Mouse (Mus musculus) G1E-ER4 (cell line): ENCODE data around the gene Olfr1445. TPM values are rescaled to one million over a fixed set of nuclear protein-coding genes. Genes with fewer than 3 reads are reported as not detected.

Source experiments
- GATA1 ChIP-seq: IDR thresholded peaks from one replicate; pipeline ENCODE4 v1.8.0; 2012; ENCODE audit warnings: low read length, inconsistent platforms
- polyA plus RNA-seq: library from polyadenylated mRNA; stranded (reverse); fragments of >175 nt; gene quantifications from 2 replicates; pipeline ENCODE4 v1.2.3, GENCODE M21; 2012

Gene Olfr1445
- polyA plus RNA-seq: not detected in 2 replicates

GRCm38 (mm10) chr19:12883555-12883954 lies at the start of gene Olfr1445:
Gene Olfr1445, plus strand, starts transcription at chr19:12883855.
- TF ChIP-seq GATA1: no peak

DNA sequence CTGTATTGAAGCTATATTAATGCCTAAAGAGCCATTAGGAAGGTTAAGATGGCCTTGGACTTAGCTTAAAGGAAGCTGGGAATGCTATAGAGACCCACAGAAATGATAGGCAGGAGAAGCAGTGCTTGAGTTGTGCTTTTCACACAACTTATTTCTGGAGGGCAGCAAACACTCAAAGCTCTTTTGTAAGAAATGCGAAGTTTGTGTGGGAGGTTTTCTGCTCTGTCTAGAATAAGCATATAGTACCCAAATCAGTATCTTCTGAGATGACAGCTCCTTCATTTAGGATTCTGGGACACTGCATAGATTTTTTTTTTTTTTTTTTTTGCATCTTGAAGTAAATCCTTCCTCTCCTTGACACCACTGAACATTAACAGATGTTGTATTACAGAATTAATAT lies 45.1 kb upstream of the Olfr1445 start:
- TF ChIP-seq GATA1: no peak

DNA sequence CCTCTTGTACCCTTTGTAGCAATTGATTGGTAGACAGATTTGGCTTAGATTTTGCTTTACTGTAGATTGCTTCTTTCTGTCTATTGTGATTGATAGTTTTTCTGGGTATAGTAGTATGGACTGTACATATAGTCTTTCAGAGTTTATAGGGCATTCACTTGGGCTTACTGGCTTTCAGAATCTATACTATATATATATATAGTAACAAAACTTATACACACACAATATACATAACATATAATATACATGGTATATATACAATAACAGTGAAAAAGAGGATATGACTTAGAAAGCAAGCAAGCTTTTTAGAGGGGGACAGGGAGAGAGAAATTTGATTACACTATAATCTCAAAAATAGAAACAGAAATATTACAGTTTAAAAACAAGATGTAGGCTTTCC lies 37.3 kb upstream of the Olfr1445 start, which contains the start of gene Gm5244:
Gene Gm5244, plus strand, starts transcription at position 301 of the 400 bp plus-strand sequence.
- no peak for TF ChIP-seq GATA1

GRCm38 (mm10) chr19:12856983-12857382 lies 26.7 kb upstream of the Olfr1445 start, which contains the start of gene Olfr1444:
Gene Olfr1444, plus strand, starts transcription at chr19:12857283.
- TF ChIP-seq GATA1: no peak

- no peak for TF ChIP-seq GATA1
Measured at GRCm38 (mm10) chr19:12893424-12893823, 9.8 kb downstream of the Olfr1445 start, which contains the start of gene Olfr1446. Gene Olfr1446, minus strand, starts transcription at chr19:12893524.

DNA sequence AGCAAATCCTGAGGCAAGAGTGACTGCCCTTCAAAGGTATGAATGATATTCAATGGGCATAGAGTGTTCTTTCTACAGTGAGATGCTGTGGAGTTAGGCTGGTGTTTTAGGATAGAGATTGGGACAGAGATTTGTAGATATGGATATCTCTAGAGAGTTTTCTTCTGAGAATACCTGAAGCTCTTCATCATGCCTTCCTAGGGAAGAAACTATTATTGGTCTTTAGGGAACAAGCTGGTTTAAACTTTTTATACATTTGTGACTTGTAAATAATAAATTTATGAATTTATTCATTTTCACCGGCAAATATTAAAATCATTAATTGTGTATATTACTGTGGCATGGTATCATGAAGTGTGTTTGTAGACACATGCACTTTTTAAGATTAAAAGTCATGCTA lies 20.0 kb downstream of the Olfr1445 start, which contains the start of gene Olfr1447:
Gene Olfr1447, minus strand, starts transcription at position 101 of the 400 bp plus-strand sequence.
- TF ChIP-seq GATA1: no peak

GRCm38 (mm10) chr19:12924319-12924718 lies 40.7 kb downstream of the Olfr1445 start, which contains the start of gene Olfr1448:
Gene Olfr1448, minus strand, starts transcription at chr19:12924419.
- no peak for TF ChIP-seq GATA1

GRCm38 (mm10) chr19:12930540-12930939 lies 46.9 kb downstream of the Olfr1445 start, which contains the start of gene Olfr1449:
Gene Olfr1449, plus strand, starts transcription at chr19:12930840.
- no peak for TF ChIP-seq GATA1

Other genes with a start within 250 kb of the Olfr1445 start
- gene Olfr1442, start 213.4 kb upstream of the Olfr1445 start, polyA plus RNA-seq: not detected in 2 replicates
- not detected in 2 replicates for gene Olfr1443, start 205.7 kb upstream of the Olfr1445 start, polyA plus RNA-seq
- gene Keg1, start 188.1 kb upstream of the Olfr1445 start, polyA plus RNA-seq: not detected in 2 replicates
- 0.08 TPM in 1 of 2 replicates, not detected in the other for gene Cntf, start 118.2 kb upstream of the Olfr1445 start, polyA plus RNA-seq
- gene Zfp91, start 87.7 kb upstream of the Olfr1445 start, polyA plus RNA-seq: 30.8 and 35.6 TPM in 2 replicates
- gene Lpxn, start 87.7 kb upstream of the Olfr1445 start, polyA plus RNA-seq: 0.04 TPM in 1 of 2 replicates, not detected in the other
- gene Gm5244, start 37.2 kb upstream of the Olfr1445 start, polyA plus RNA-seq: not detected in 2 replicates
- gene Olfr1444, start 26.6 kb upstream of the Olfr1445 start, polyA plus RNA-seq: not detected in 2 replicates
- gene Olfr1446, start 9.7 kb downstream of the Olfr1445 start, polyA plus RNA-seq: not detected in 2 replicates
- not detected in 2 replicates for gene Olfr1447, start 19.9 kb downstream of the Olfr1445 start, polyA plus RNA-seq
- not detected in 2 replicates for gene Olfr1448, start 40.6 kb downstream of the Olfr1445 start, polyA plus RNA-seq
- gene Olfr1449, start 47.0 kb downstream of the Olfr1445 start, polyA plus RNA-seq: not detected in 2 replicates
- not detected in 2 replicates for gene Olfr1450, start 66.4 kb downstream of the Olfr1445 start, polyA plus RNA-seq
- gene Olfr1451, start 111.2 kb downstream of the Olfr1445 start, polyA plus RNA-seq: not detected in 2 replicates
- not detected in 2 replicates for gene Olfr1453, start 144.5 kb downstream of the Olfr1445 start, polyA plus RNA-seq
- gene Olfr1454, start 176.8 kb downstream of the Olfr1445 start, polyA plus RNA-seq: not detected in 2 replicates
- not detected in 2 replicates for gene Olfr1457, start 214.0 kb downstream of the Olfr1445 start, polyA plus RNA-seq
- gene Olfr1458, start 222.9 kb downstream of the Olfr1445 start, polyA plus RNA-seq: not detected in 2 replicates